Mouse (Mus musculus) lung, embryonic 16.5 days (tissue): Measurements from ENCODE around the gene Tbca. TPM values are rescaled to one million over a fixed set of nuclear protein-coding genes. Genes with fewer than 3 reads are reported as not detected.
A peak's percentile ranks its signal among the peaks of the same experiment; 100 is the strongest.

Source experiments
- ATAC-seq: fragments of 200-750 bp; cut with Nextera tagmentation; 2 replicates; pipeline ENCODE4 v1.8.0; 2017; ENCODE audit warnings: low read depth, mild to moderate bottlenecking, moderate library complexity
- H3K27ac ChIP-seq: fragments of 300-500 bp; sonication (generic); 2 replicates; pipeline ENCODE4 v1.5.1; 2014; ENCODE audit warnings: mild to moderate bottlenecking, control low read depth, low read length
- H3K27me3 ChIP-seq: fragments of 300-500 bp; sonication (generic); 2 replicates; pipeline ENCODE4 v1.6.1; 2014; ENCODE audit warnings: low read depth, low read length, mixed read lengths; ENCODE audit not compliant: control insufficient read depth, insufficient read depth
- H3K36me3 ChIP-seq: fragments of 300-500 bp; sonication (generic); 2 replicates; pipeline ENCODE4 v1.6.1; 2014; ENCODE audit warnings: low read length; ENCODE audit not compliant: control insufficient read depth, insufficient read depth
- H3K4me1 ChIP-seq: fragments of 300-500 bp; sonication (generic); replicated peaks from 2 replicates; pipeline ENCODE4 v1.6.1; 2014; ENCODE audit warnings: low read length, mixed read lengths; ENCODE audit not compliant: control insufficient read depth, insufficient read depth
- H3K4me2 ChIP-seq: fragments of 300-500 bp; sonication (generic); 2 replicates; pipeline ENCODE4 v1.6.1; 2014; ENCODE audit warnings: low read depth, low read length, control low read depth
- H3K4me3 ChIP-seq: fragments of 300-500 bp; sonication (generic); 2 replicates; pipeline ENCODE4 v1.5.1; 2014; ENCODE audit warnings: mild to moderate bottlenecking, low read length, control low read depth
- H3K9ac ChIP-seq: fragments of 300-500 bp; sonication (generic); 2 replicates; pipeline ENCODE4 v1.6.1; 2014; ENCODE audit warnings: low read length, control low read depth
- H3K9me3 ChIP-seq: fragments of 300-500 bp; sonication (generic); 2 replicates; pipeline ENCODE4 v1.6.1; 2016; ENCODE audit warnings: low read length; ENCODE audit not compliant: control insufficient read depth
- WGBS: fragments of 180-500 bp; shearing (Covaris S2); extraction: QIAGEN DNeasy Blood & Tissue Kit; methylation state at CpG from one replicate; pipeline ENCODE4 v1.1.7; 2014; 5-methylcytosine and 5-hydroxymethylcytosine counted together
- polyA plus RNA-seq: library from polyadenylated mRNA; unstranded; fragments of >200 nt; fragmentation: Nextera tagmentation; extraction: Ambion mirVana; gene quantifications from 2 replicates; pipeline ENCODE4 v1.2.1, GENCODE M21; 2015

Gene Tbca
- polyA plus RNA-seq, 1 experiment from 2014 or later, result 225 TPM

- no peak for ATAC-seq
- 15% methylated on average over 2 of the region's 2 CpGs for WGBS
- Histone ChIP-seq H3K4me1 (peaks cover 8% of the 10 kb centered on the region; the same call in 1 of the 2 replicates), H3K27me3 (peaks cover 59% of the 10 kb centered on the region), H3K4me3 (no peak overlapping the region), H3K4me2 (no peak overlapping the region), H3K9me3 (no peaks in the 10 kb centered on the region), H3K9ac (no peak overlapping the region), H3K27ac (no peak overlapping the region), H3K36me3 (no peaks in the 10 kb centered on the region)
These were observed 78.2 kb downstream of the Tbca start for GRCm38 (mm10) chr13:94866906-94867305.

- ATAC-seq, result no peak
- WGBS, result 49% methylated on average over 4 of the region's 4 CpGs
- Histone ChIP-seq H3K4me1 (peaks cover 8% of the 10 kb centered on the region; the same call in 1 of the 2 replicates), H3K9me3 (no peaks in the 10 kb centered on the region), H3K27ac (no peak overlapping the region), H3K36me3 (no peaks in the 10 kb centered on the region), H3K4me2 (no peak overlapping the region), H3K27me3 (peaks cover 67% of the 10 kb centered on the region), H3K9ac (no peak overlapping the region), H3K4me3 (no peak overlapping the region)
These were observed 79.1 kb downstream of the Tbca start for GRCm38 (mm10) chr13:94867772-94868171.

- peak; percentile 68 for ATAC-seq
- 1% methylated on average over 31 of the region's 35 CpGs for WGBS
- H3K4me1 ChIP-seq, result peaks cover 8% of the 10 kb centered on the region; the same call in 1 of the 2 replicates
These were observed 79.8 kb downstream of the Tbca start for GRCm38 (mm10) chr13:94868478-94868950.

GRCm38 (mm10) chr13:94869541-94869940, 80.8 kb downstream of the Tbca start:
- no peak for ATAC-seq
- Histone ChIP-seq H3K9ac (no peak overlapping the region), H3K4me3 (no peak overlapping the region), H3K27ac (no peak overlapping the region), H3K9me3 (no peaks in the 10 kb centered on the region), H3K4me1 (peaks cover 10% of the 10 kb centered on the region; the same call in 1 of the 2 replicates), H3K27me3 (peaks cover 77% of the 10 kb centered on the region), H3K36me3 (no peaks in the 10 kb centered on the region), H3K4me2 (no peak overlapping the region)
- 4% methylated on average over 8 of the region's 8 CpGs for WGBS

More at GRCm38 (mm10) chr13:94868478-94868950, 79.8 kb downstream of the Tbca start:
- peak overlapping the region; percentile 27 for H3K4me3 ChIP-seq
- no peaks in the 10 kb centered on the region for H3K36me3 ChIP-seq
- H3K27me3 ChIP-seq, result peaks cover 71% of the 10 kb centered on the region
- H3K9me3 ChIP-seq, result no peaks in the 10 kb centered on the region
- no peak overlapping the region for H3K9ac ChIP-seq
- H3K4me2 ChIP-seq, result peak overlapping the region; percentile 54
- no peak overlapping the region for H3K27ac ChIP-seq

- Histone ChIP-seq H3K36me3 (no peaks in the 10 kb centered on the region), H3K27me3 (peaks cover 82% of the 10 kb centered on the region), H3K27ac (no peak overlapping the region), H3K9ac (no peak overlapping the region), H3K4me2 (no peak overlapping the region), H3K4me1 (peaks cover 10% of the 10 kb centered on the region; the same call in 1 of the 2 replicates), H3K9me3 (no peaks in the 10 kb centered on the region), H3K4me3 (no peak overlapping the region)
- ATAC-seq, result no peak
- 2% methylated on average over 9 of the region's 9 CpGs for WGBS
These were observed 81.4 kb downstream of the Tbca start for GRCm38 (mm10) chr13:94870071-94870460.

GRCm38 (mm10) chr13:94870461-94871186, 81.9 kb downstream of the Tbca start:
- H3K36me3 ChIP-seq, result no peaks in the 10 kb centered on the region
- ATAC-seq, result no peak
- H3K4me3 ChIP-seq, result no peak overlapping the region
- 2% methylated on average over 21 of the region's 21 CpGs for WGBS
- H3K27me3 ChIP-seq, result peaks cover 85% of the 10 kb centered on the region
- H3K4me1 ChIP-seq, result peaks cover 10% of the 10 kb centered on the region; the same call in 1 of the 2 replicates
- H3K9me3 ChIP-seq, result no peaks in the 10 kb centered on the region
- no peak overlapping the region for H3K4me2 ChIP-seq
- H3K27ac ChIP-seq, result no peak overlapping the region
- no peak overlapping the region for H3K9ac ChIP-seq

GRCm38 (mm10) chr13:94871806-94872320, 83.2 kb downstream of the Tbca start:
- H3K9me3 ChIP-seq, result no peaks in the 10 kb centered on the region
- H3K4me3 ChIP-seq, result no peak overlapping the region
- H3K4me2 ChIP-seq, result no peak overlapping the region
- H3K27me3 ChIP-seq, result peaks cover 86% of the 10 kb centered on the region
- no peak overlapping the region for H3K9ac ChIP-seq
- no peak for ATAC-seq
- no peak overlapping the region for H3K27ac ChIP-seq
- no peaks in the 10 kb centered on the region for H3K36me3 ChIP-seq
- WGBS, result 3% methylated on average over 7 of the region's 7 CpGs
- peaks cover 10% of the 10 kb centered on the region; the same call in 1 of the 2 replicates for H3K4me1 ChIP-seq

- 1% methylated on average over 19 of the region's 19 CpGs for WGBS
- peaks cover 10% of the 10 kb centered on the region; the same call in 1 of the 2 replicates for H3K4me1 ChIP-seq
- no peak overlapping the region for H3K4me3 ChIP-seq
- no peak overlapping the region for H3K4me2 ChIP-seq
- ATAC-seq, result no peak
- no peak overlapping the region for H3K9ac ChIP-seq
- no peaks in the 10 kb centered on the region for H3K9me3 ChIP-seq
- no peaks in the 10 kb centered on the region for H3K36me3 ChIP-seq
- H3K27me3 ChIP-seq, result peaks cover 88% of the 10 kb centered on the region
- H3K27ac ChIP-seq, result no peak overlapping the region
These were observed 83.7 kb downstream of the Tbca start for GRCm38 (mm10) chr13:94872439-94872838.
